Mouse (Mus musculus) ovary, adult 2 months (tissue): ENCODE results near the gene Gm6309. TPM values are rescaled to one million over a fixed set of nuclear protein-coding genes. Genes with fewer than 3 reads are reported as not detected.

ENCODE experiments used
- polyA plus RNA-seq: library from polyadenylated mRNA; depleted of rRNA; stranded (reverse); fragments of >200 nt; gene quantifications from 2 replicates; pipeline ENCODE4 v1.2.3, GENCODE M21; 2012; rRNA removed

Gene Gm6309
- not detected in 2 replicates for polyA plus RNA-seq

DNA sequence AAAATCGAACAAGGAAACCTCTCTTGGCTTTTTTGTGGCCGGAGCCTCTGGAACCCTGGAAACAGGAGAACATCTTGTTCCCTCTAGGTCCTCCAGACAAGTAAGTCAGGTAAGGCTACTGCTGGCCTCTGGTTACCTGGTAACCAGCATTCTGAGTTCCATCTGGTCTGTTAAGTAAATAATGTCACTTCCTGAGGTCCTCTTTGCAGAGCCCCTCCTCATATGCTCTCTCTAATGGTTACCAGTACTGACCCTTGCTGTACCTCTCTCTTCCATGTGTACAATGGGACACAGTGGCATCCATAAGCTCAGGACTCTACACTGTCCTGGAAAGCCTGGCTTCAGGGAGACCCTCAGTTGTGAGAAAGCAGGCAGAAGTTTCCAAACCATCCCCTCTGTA is at the start of gene Gm6309:
Gm6309 (minus strand) TSS at position 101 of the 400 bp plus-strand sequence.

DNA sequence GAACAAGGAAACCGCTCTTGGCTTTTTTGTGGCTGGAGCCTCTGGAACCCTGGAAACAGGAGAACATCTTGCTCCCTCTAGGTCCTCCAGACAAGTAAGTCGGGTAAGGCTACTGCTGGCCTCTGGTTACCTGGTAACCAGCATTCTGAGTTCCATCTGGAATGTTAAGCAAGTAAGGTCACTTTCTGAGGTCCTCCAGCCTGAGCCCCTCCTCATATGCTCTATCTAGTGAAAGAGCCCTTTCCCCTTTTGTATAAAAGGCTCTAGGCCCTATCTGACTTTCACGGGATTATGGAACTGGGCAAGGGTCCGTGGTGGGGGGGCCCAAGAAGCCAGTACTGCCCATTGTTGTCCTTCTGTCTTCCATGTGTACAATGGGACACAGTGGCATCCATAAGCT is 14.7 kb upstream of the Gm6309 start, which contains the start of gene 1700001J03Rik:
1700001J03Rik (minus strand) TSS at position 101 of the 400 bp plus-strand sequence.

DNA sequence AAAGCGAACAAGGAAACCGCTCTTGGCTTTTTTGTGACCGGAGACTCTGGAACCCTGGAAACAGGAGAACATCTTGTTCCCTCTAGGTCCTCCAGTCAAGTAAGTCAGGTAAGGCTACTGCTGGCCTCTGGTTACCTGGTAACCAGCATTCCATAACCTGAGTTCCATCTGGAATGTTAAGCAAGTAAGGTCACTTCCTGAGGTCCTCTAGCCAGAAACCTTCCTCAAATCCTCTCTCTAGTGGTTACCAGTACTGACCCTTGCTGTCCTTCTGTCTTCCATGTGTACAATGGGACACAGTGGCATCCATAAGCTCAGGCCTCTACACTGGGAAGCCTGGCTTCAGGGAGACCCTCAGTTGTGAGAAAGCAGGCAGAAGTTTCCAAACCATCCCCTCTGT is 10.1 kb downstream of the Gm6309 start, which contains the start of gene Gm5565:
Gm5565 (minus strand) TSS at position 101 of the 400 bp plus-strand sequence.

Other genes starting within 250 kb of the Gm6309 start
- gene Cyp3a25, start 161.1 kb downstream of the Gm6309 start, polyA plus RNA-seq, result not detected in 2 replicates
- not detected in 2 replicates for gene Cyp3a59, start 91.5 kb downstream of the Gm6309 start, polyA plus RNA-seq
- not detected in 2 replicates for gene Gm5565, start 10.2 kb downstream of the Gm6309 start, polyA plus RNA-seq
- 0.44 and 1.0 TPM in 2 replicates for gene 1700001J03Rik, start 14.6 kb upstream of the Gm6309 start, polyA plus RNA-seq
- gene Rnf6, start 50.8 kb upstream of the Gm6309 start, polyA plus RNA-seq, result 15.2 and 16.8 TPM in 2 replicates
- gene Cdk8, start 60.5 kb upstream of the Gm6309 start, polyA plus RNA-seq, result 54.3 and 54.9 TPM in 2 replicates
- 7.7 and 8.6 TPM in 2 replicates for gene Wasf3, start 214.3 kb upstream of the Gm6309 start, polyA plus RNA-seq